Mouse (Mus musculus): ENCODE measurements at regions not wholly inside any gene's neighbourhood (a gene's known extent, or its start where the extent isn't known, plus 50 kb on each side); places are given as distances from the start of the nearest gene placed in this dataset.

GRCm38 (mm10) chr16:92890713-92891112 lies 64.8 kb upstream of the Runx1 start:
- DNase-seq: no peak

- no peak for DNase-seq
Measured at GRCm38 (mm10) chr16:92889537-92889936, 63.6 kb upstream of the Runx1 start.

- no peak for DNase-seq
Measured at GRCm38 (mm10) chr16:92886226-92886625, 60.3 kb upstream of the Runx1 start.

GRCm38 (mm10) chr16:92883821-92884272 lies 57.9 kb upstream of the Runx1 start:
- DNase-seq: peak; percentile 71

GRCm38 (mm10) chr16:92880356-92881043 lies 54.6 kb upstream of the Runx1 start:
- no peak for DNase-seq

- DNase-seq: no peak
Measured at GRCm38 (mm10) chr16:92878081-92878480, 52.1 kb upstream of the Runx1 start.
